Mouse (Mus musculus) midbrain, postnatal 0 days (tissue): ENCODE measurements around the gene Palld. TPM values are rescaled to one million over a fixed set of nuclear protein-coding genes. Genes with fewer than 3 reads are reported as not detected.

Experiments
- ATAC-seq: fragments of 200-750 bp; cut with Nextera tagmentation; 2 replicates; pipeline ENCODE4 v1.8.0; 2017; ENCODE audit warnings: moderate number of reproducible peaks, mild to moderate bottlenecking, moderate TSS enrichment, moderate library complexity; ENCODE audit not compliant: low FRiP score
- DNase-seq: peaks from one replicate; pipeline ENCODE4 v3.0.0-alpha.2; 2015; ENCODE audit warnings: low spot score
- H3K27ac ChIP-seq: fragments of 300-500 bp; sonication (generic); 2 replicates; pipeline ENCODE4 v1.5.1; 2014; ENCODE audit warnings: low read depth, mild to moderate bottlenecking, low read length, mixed read lengths
- H3K27me3 ChIP-seq: fragments of 300-500 bp; sonication (generic); 2 replicates; pipeline ENCODE4 v1.6.1; 2014; ENCODE audit warnings: low read length, control low read depth, mixed read lengths; ENCODE audit not compliant: insufficient read depth
- H3K36me3 ChIP-seq: fragments of 300-500 bp; sonication (generic); 2 replicates; pipeline ENCODE4 v1.6.1; 2014; ENCODE audit warnings: low read length, control low read depth, mixed read lengths; ENCODE audit not compliant: insufficient read depth
- H3K4me1 ChIP-seq: fragments of 300-500 bp; sonication (generic); 2 replicates; pipeline ENCODE4 v1.6.1; 2014; ENCODE audit warnings: mild to moderate bottlenecking, control low read depth, antibody characterized with exemption, low read length, mixed read lengths; ENCODE audit not compliant: insufficient read depth
- H3K4me2 ChIP-seq: fragments of 300-500 bp; sonication (generic); 2 replicates; pipeline ENCODE4 v1.6.1; 2014; ENCODE audit warnings: low read depth, mild to moderate bottlenecking, low read length, mixed read lengths; ENCODE audit not compliant: poor library complexity, severe bottlenecking
- H3K4me3 ChIP-seq: fragments of 300-500 bp; sonication (generic); 2 replicates; pipeline ENCODE4 v1.5.1; 2014; ENCODE audit warnings: low read depth, mild to moderate bottlenecking, low read length, moderate library complexity
- H3K9ac ChIP-seq: fragments of 300-500 bp; sonication (generic); replicated peaks from 2 replicates; pipeline ENCODE4 v1.6.1; 2014; ENCODE audit warnings: mild to moderate bottlenecking, low read length, moderate library complexity, mixed read lengths; ENCODE audit not compliant: poor library complexity, severe bottlenecking
- H3K9me3 ChIP-seq: fragments of 300-500 bp; sonication (generic); 2 replicates; pipeline ENCODE4 v1.6.1; 2016; ENCODE audit warnings: low read length, control low read depth
- CTCF ChIP-seq: IDR thresholded peaks from 2 replicates; pipeline ENCODE4 v1.5.1; 2016; ENCODE audit warnings: antibody characterized with exemption, mild to moderate bottlenecking
- WGBS: fragments of 180-500 bp; shearing (Covaris S2); extraction: QIAGEN DNeasy Blood & Tissue Kit; methylation state at CpG from one replicate; pipeline ENCODE4 v1.1.7; 2014; 5-methylcytosine and 5-hydroxymethylcytosine counted together
- polyA plus RNA-seq: library from polyadenylated mRNA; unstranded; fragments of >200 nt; fragmentation: Nextera tagmentation; extraction: Ambion mirVana; gene quantifications from 2 replicates; pipeline ENCODE4 v1.2.1, GENCODE M21; 2015
- total RNA-seq: library from RNA; depleted of rRNA; stranded (reverse); fragments of >200 nt; gene quantifications from 2 replicates; pipeline ENCODE4 v1.2.3, GENCODE M21; 2014

Palld gene
- total and polyA plus RNA-seq, 2 experiments from 2014 or later, result 3.9 to 10.8 TPM

GRCm38 (mm10) chr8:61797391-61797947 lies 105.0 kb downstream of the Palld start:
- Histone ChIP-seq H3K4me1 (no peaks in the 10 kb centered on the region), H3K4me3 (no peak overlapping the region), H3K36me3 (no peaks in the 10 kb centered on the region), H3K4me2 (no peak overlapping the region), H3K9ac (no peak overlapping the region), H3K9me3 (no peaks in the 10 kb centered on the region), H3K27me3 (no peaks in the 10 kb centered on the region), H3K27ac (no peak overlapping the region)
- 87% methylated on average over 1 of the region's 1 CpGs for WGBS
- TF ChIP-seq CTCF, result no peak
- no peak for DNase-seq
- no peak for ATAC-seq

- no peaks in the 10 kb centered on the region for H3K27me3 ChIP-seq
- ATAC-seq (no peak), DNase-seq (no peak)
- no peak overlapping the region for H3K4me2 ChIP-seq
- no peaks in the 10 kb centered on the region for H3K4me1 ChIP-seq
- no peak overlapping the region for H3K4me3 ChIP-seq
- H3K36me3 ChIP-seq, result no peaks in the 10 kb centered on the region
- H3K9me3 ChIP-seq, result no peaks in the 10 kb centered on the region
- no peak for TF ChIP-seq CTCF
- WGBS, result 76% methylated on average over 7 of the region's 7 CpGs
- H3K27ac ChIP-seq, result no peak overlapping the region
- H3K9ac ChIP-seq, result no peak overlapping the region
Observed at GRCm38 (mm10) chr8:61796537-61797050, 105.9 kb downstream of the Palld start.

- Histone ChIP-seq H3K27ac (no peak overlapping the region), H3K9ac (no peak overlapping the region), H3K4me2 (no peak overlapping the region), H3K4me1 (no peaks in the 10 kb centered on the region), H3K9me3 (no peaks in the 10 kb centered on the region), H3K36me3 (no peaks in the 10 kb centered on the region), H3K27me3 (no peaks in the 10 kb centered on the region), H3K4me3 (no peak overlapping the region)
- DNase-seq, result no peak
- ATAC-seq, result no peak
- 83% methylated on average over 3 of the region's 3 CpGs for WGBS
- TF ChIP-seq CTCF, result no peak
Observed at GRCm38 (mm10) chr8:61789946-61790345, 112.5 kb downstream of the Palld start.

GRCm38 (mm10) chr8:61789289-61789688 lies 113.2 kb downstream of the Palld start:
- no peak for DNase-seq
- WGBS, result 94% methylated on average over 5 of the region's 5 CpGs
- Histone ChIP-seq H3K4me3 (no peak overlapping the region), H3K4me1 (no peaks in the 10 kb centered on the region), H3K27me3 (no peaks in the 10 kb centered on the region), H3K4me2 (no peak overlapping the region), H3K36me3 (no peaks in the 10 kb centered on the region), H3K9ac (no peak overlapping the region), H3K9me3 (no peaks in the 10 kb centered on the region), H3K27ac (no peak overlapping the region)
- TF ChIP-seq CTCF, result no peak
- ATAC-seq, result no peak

GRCm38 (mm10) chr8:61782931-61783491 lies 119.5 kb downstream of the Palld start:
- H3K4me1 ChIP-seq, result no peaks in the 10 kb centered on the region
- no peak overlapping the region for H3K9ac ChIP-seq
- H3K27ac ChIP-seq, result no peak overlapping the region
- ATAC-seq (no peak), DNase-seq (no peak)
- H3K4me3 ChIP-seq, result no peak overlapping the region
- no peaks in the 10 kb centered on the region for H3K27me3 ChIP-seq
- H3K4me2 ChIP-seq, result no peak overlapping the region
- TF ChIP-seq CTCF, result no peak
- no peaks in the 10 kb centered on the region for H3K9me3 ChIP-seq
- WGBS, result 81% methylated on average over 7 of the region's 7 CpGs
- H3K36me3 ChIP-seq, result no peaks in the 10 kb centered on the region

DNA sequence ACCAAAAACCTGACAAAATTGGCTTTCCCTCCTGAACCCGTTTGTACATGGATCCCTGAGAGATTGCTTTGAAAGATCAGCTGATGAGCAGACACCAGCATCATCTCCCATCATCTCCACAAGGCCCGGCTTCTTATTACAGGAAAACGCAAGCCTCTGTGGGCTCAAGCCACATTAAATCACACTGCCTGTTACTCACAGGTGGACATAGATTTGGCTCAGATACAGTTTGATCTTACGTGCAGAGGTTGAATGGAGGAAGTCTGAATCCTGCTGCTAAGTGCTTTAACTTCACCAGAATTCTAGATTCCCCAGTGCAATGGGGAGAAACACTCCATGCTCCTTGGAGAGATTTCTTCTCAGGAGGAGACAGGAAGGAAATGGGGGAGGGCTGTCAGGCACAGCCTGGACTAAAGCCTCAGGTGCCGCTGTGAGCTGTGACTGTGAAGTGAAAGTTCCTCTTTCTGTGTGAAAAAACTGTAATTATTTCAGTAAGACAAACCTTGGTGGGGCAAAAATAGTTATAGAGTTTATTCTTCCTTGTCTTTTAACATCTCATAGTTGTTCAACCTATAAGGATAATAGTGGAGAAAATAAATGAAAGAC lies 121.7 kb downstream of the Palld start:
- H3K27ac ChIP-seq, result no peak overlapping the region
- WGBS, result 74% methylated on average over 5 of the region's 5 CpGs
- DNase-seq, result no peak
- H3K4me3 ChIP-seq, result no peak overlapping the region
- no peak overlapping the region for H3K4me2 ChIP-seq
- no peak for TF ChIP-seq CTCF
- H3K4me1 ChIP-seq, result no peaks in the 10 kb centered on the region
- no peak for ATAC-seq
- H3K27me3 ChIP-seq, result no peaks in the 10 kb centered on the region
- H3K36me3 ChIP-seq, result no peaks in the 10 kb centered on the region
- H3K9me3 ChIP-seq, result no peaks in the 10 kb centered on the region
- H3K9ac ChIP-seq, result no peak overlapping the region
